Mouse (Mus musculus) thymus, adult 2 months (tissue): ENCODE data around the gene Tas2r113. TPM values are rescaled to one million over a fixed set of nuclear protein-coding genes. Genes with fewer than 3 reads are reported as not detected.
"Not testable (repeated sequence)": the region's sequence is repeated elsewhere in the genome, so short reads cannot be mapped to it uniquely, and the experiment has no call there.

ENCODE experiments used
- DNase-seq: peaks from one replicate; pipeline ENCODE4 v3.0.0; 2021
- H3K27ac ChIP-seq: fragments of 200-500 bp; 2 replicates; pipeline ENCODE4 v1.5.1; 2012; ENCODE audit warnings: low read length, control low read depth; ENCODE audit not compliant: control insufficient read depth, insufficient read depth
- H3K27me3 ChIP-seq: fragments of 200-500 bp; 2 replicates; pipeline ENCODE4 v1.6.1; 2012; ENCODE audit warnings: mild to moderate bottlenecking, low read length, moderate library complexity, mixed read lengths; ENCODE audit not compliant: control insufficient read depth, insufficient read depth
- H3K36me3 ChIP-seq: fragments of 200-500 bp; 2 replicates; pipeline ENCODE4 v1.6.1; 2012; ENCODE audit warnings: mild to moderate bottlenecking, low read length, moderate library complexity; ENCODE audit not compliant: control insufficient read depth, insufficient read depth
- H3K4me1 ChIP-seq: fragments of 200-500 bp; replicated peaks from 2 replicates; pipeline ENCODE4 v1.6.1; 2012; ENCODE audit warnings: low read length; ENCODE audit not compliant: control insufficient read depth, insufficient read depth
- H3K4me3 ChIP-seq: fragments of 200-500 bp; 2 replicates; pipeline ENCODE4 v1.5.1; 2012; ENCODE audit warnings: mild to moderate bottlenecking, low read length, control low read depth, moderate library complexity; ENCODE audit not compliant: control insufficient read depth, insufficient read depth
- CTCF ChIP-seq: fragments of 200-500 bp; IDR thresholded peaks from 2 replicates; pipeline ENCODE4 v1.5.1; 2012; ENCODE audit warnings: mild to moderate bottlenecking, control low read depth, low read length, moderate library complexity, borderline replicate concordance; ENCODE audit not compliant: control insufficient read depth, poor library complexity, insufficient read depth; ENCODE audit errors: extremely low read depth
- POLR2A ChIP-seq: fragments of 200-500 bp; IDR thresholded peaks from 2 replicates; pipeline ENCODE4 v1.6.1; 2012; ENCODE audit warnings: mild to moderate bottlenecking, low read length, control low read depth, moderate library complexity; ENCODE audit not compliant: control insufficient read depth, poor library complexity, insufficient read depth; ENCODE audit errors: extremely low read depth
- WGBS: fragments of 180-500 bp; shearing (Covaris S2); methylation state at CpG from one replicate; pipeline ENCODE4 v1.1.7; 2018; 5-methylcytosine and 5-hydroxymethylcytosine counted together
- polyA plus RNA-seq: library from polyadenylated mRNA; depleted of rRNA; stranded (reverse); fragments of >200 nt; gene quantifications from 2 replicates; pipeline ENCODE4 v1.2.3, GENCODE M21; 2012; rRNA removed

The Tas2r113 gene
- not detected in 2 replicates for polyA plus RNA-seq

DNA sequence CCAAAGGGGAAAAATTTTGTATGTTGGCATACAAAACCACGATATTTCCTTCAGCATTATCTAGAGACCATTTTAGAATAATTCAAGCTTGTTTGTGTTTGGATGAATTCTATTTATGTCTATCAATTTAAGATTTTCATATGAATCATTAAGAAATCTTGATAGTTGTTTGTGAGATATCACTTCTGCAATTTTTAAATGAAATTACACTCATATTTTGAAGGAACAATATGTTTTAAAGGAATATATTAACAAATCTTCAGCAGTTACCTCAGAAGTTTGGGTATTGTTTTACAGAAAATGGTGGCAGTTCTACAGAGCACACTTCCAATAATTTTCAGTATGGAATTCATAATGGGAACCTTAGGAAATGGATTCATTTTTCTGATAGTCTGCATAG lies at the start of gene Tas2r113:
Gene Tas2r113, plus strand, starts transcription at position 301 of the 400 bp plus-strand sequence.
- Histone ChIP-seq H3K27me3 (no peaks in the 10 kb centered on the region), H3K4me1 (no peaks in the 10 kb centered on the region), H3K4me3 (no peak within 1 kb of the TSS), H3K36me3 (no peaks in the 10 kb centered on the region), H3K27ac (no peak within 1 kb of the TSS)
- 75% methylated on average over 1 of the region's 1 CpGs for WGBS
- TF ChIP-seq POLR2A = no peak
- no peak for TF ChIP-seq CTCF
- no peak for DNase-seq

- no peak within 1 kb of the TSS for H3K4me3 ChIP-seq
- no peaks in the 10 kb centered on the region for H3K36me3 ChIP-seq
- no peak within 1 kb of the TSS for H3K27ac ChIP-seq
- no peaks in the 10 kb centered on the region for H3K4me1 ChIP-seq
- no peaks in the 10 kb centered on the region for H3K27me3 ChIP-seq
- WGBS = 93% methylated on average over 1 of the region's 1 CpGs
- TF ChIP-seq CTCF = no peak
- TF ChIP-seq POLR2A = no peak
- DNase-seq = no peak
Observed at GRCm38 (mm10) chr6:132846842-132847241, 46.0 kb upstream of the Tas2r113 start, which contains the start of gene Tas2r123. Gene Tas2r123 (plus strand): TSS chr6:132847142.

DNA sequence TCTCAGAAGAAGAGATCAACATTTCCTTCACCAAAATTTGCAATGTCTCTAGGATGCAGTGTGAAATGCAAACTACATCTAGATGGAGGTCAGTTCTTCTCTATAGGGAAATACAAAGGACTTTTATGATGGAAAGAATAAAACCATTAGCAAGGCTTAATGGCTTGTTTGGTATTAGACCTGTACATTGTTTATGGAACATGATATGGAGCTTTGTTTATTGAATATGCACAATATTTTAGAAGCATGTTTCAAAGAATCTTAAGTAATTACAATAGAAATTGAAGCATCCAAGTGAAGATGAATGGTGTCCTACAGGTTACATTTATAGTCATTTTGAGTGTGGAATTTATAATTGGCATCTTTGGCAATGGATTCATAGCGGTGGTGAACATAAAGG lies 37.7 kb upstream of the Tas2r113 start, which contains the start of gene Tas2r116:
Gene Tas2r116, plus strand, starts transcription at position 301 of the 400 bp plus-strand sequence.
- Histone ChIP-seq H3K36me3 (no peaks in the 10 kb centered on the region), H3K27me3 (no peaks in the 10 kb centered on the region), H3K4me3 (no peak within 1 kb of the TSS), H3K27ac (no peak within 1 kb of the TSS), H3K4me1 (no peaks in the 10 kb centered on the region)
- DNase-seq = no peak
- WGBS = 78% methylated on average over 1 of the region's 1 CpGs
- TF ChIP-seq POLR2A (no peak), CTCF (no peak)

DNA sequence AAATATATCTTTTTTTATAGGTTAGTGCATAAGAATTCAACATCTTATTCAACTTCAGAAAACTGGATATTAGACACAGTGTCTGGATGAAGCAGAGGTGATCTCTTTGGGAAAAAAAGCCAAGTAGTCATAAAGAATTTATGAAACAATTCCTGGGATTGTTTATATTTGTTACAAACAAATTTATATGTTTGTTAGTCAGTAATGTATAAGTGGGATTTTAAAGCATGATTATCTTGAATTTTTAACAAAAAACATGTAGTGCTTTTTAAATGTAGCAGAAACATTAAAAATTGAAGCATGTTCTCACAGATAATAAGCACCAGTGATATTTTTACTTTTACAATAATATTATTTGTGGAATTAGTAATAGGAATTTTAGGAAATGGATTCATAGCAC lies 25.1 kb upstream of the Tas2r113 start, which contains the start of gene Tas2r110:
Gene Tas2r110, plus strand, starts transcription at position 301 of the 400 bp plus-strand sequence.
- Histone ChIP-seq H3K4me1 (no peaks in the 10 kb centered on the region), H3K27ac (no peak within 1 kb of the TSS), H3K4me3 (no peak within 1 kb of the TSS), H3K27me3 (no peaks in the 10 kb centered on the region), H3K36me3 (no peaks in the 10 kb centered on the region)
- TF ChIP-seq CTCF (no peak), POLR2A (no peak)
- DNase-seq = no peak

DNA sequence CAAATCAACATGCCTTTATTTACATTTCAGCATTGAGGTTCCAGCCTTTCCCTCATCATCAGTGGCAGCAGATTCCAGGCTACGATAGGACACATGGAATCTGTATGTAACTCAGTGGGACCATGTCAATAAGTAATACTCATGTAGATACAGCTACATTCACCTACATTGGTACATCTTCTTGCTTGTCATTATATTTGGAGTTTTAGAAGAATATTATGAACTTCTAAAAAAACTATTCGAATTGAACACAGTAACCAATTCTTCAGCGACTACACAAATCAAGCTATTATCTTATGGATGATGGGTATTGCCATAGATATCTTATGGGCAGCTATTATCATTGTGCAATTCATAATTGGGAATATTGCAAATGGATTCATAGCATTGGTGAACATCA lies 16.5 kb downstream of the Tas2r113 start, which contains the start of gene Tas2r125:
Gene Tas2r125, plus strand, starts transcription at position 301 of the 400 bp plus-strand sequence.
- TF ChIP-seq CTCF (no peak), POLR2A (no peak)
- 87% methylated on average over 3 of the region's 3 CpGs for WGBS
- no peak within 1 kb of the TSS for H3K27ac ChIP-seq
- no peaks in the 10 kb centered on the region for H3K27me3 ChIP-seq
- no peak for DNase-seq
- H3K4me3 ChIP-seq = no peak within 1 kb of the TSS
- H3K4me1 ChIP-seq = no peaks in the 10 kb centered on the region
- no peaks in the 10 kb centered on the region for H3K36me3 ChIP-seq

DNA sequence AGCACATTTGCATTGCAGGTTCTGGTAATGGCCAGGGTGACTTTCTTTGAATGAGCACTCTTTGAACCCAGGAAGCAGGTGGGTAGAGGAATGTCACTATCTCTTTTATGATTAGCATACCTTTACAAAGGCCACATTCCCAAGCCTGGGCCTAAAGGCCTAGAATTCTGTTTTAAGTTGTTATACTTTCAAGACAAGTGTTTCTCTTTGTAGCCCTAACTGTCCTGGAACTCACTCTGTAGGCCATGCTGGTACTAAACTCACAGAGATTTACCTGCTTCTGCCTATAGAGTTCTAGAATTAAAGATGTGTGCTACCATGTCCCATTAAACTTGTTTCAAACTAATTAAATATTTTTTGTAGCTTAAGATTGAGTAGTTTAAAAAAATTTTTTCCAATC lies 48.6 kb downstream of the Tas2r113 start:
- H3K27ac ChIP-seq, H3K4me1 ChIP-seq, H3K27me3 ChIP-seq, DNase-seq, H3K36me3 ChIP-seq, H3K4me3 ChIP-seq: not testable (repeated sequence)

Other genes with a start within 250 kb of the Tas2r113 start
- gene A630073D07Rik, start 241.5 kb upstream of the Tas2r113 start, polyA plus RNA-seq = 0.36 TPM in 1 of 2 replicates, not detected in the other
- gene Tas2r120, start 236.1 kb upstream of the Tas2r113 start, polyA plus RNA-seq = not detected in 2 replicates
- not detected in 2 replicates for gene Tas2r121, start 192.0 kb upstream of the Tas2r113 start, polyA plus RNA-seq
- gene Tas2r122, start 181.1 kb upstream of the Tas2r113 start, polyA plus RNA-seq = not detected in 2 replicates
- gene Tas2r115, start 155.0 kb upstream of the Tas2r113 start, polyA plus RNA-seq = not detected in 2 replicates
- not detected in 2 replicates for gene Tas2r124, start 138.3 kb upstream of the Tas2r113 start, polyA plus RNA-seq
- gene Tas2r102, start 130.9 kb upstream of the Tas2r113 start, polyA plus RNA-seq = not detected in 2 replicates
- gene Tas2r136, start 114.8 kb upstream of the Tas2r113 start, polyA plus RNA-seq = not detected in 2 replicates
- gene Tas2r117, start 90.2 kb upstream of the Tas2r113 start, polyA plus RNA-seq = 0.11 TPM in 1 of 2 replicates, not detected in the other
- gene Tas2r123, start 45.9 kb upstream of the Tas2r113 start, polyA plus RNA-seq = not detected in 2 replicates
- not detected in 2 replicates for gene Tas2r116, start 37.6 kb upstream of the Tas2r113 start, polyA plus RNA-seq
- not detected in 2 replicates for gene Tas2r110, start 25.0 kb upstream of the Tas2r113 start, polyA plus RNA-seq
- not detected in 2 replicates for gene Tas2r125, start 16.6 kb downstream of the Tas2r113 start, polyA plus RNA-seq
- gene Tas2r129, start 58.1 kb downstream of the Tas2r113 start, polyA plus RNA-seq = not detected in 2 replicates
- gene Tas2r131, start 64.9 kb downstream of the Tas2r113 start, polyA plus RNA-seq = not detected in 2 replicates
- not detected in 2 replicates for gene Tas2r109, start 88.0 kb downstream of the Tas2r113 start, polyA plus RNA-seq
- not detected in 2 replicates for gene Tas2r103, start 144.1 kb downstream of the Tas2r113 start, polyA plus RNA-seq
- not detected in 2 replicates for gene Tas2r140, start 162.8 kb downstream of the Tas2r113 start, polyA plus RNA-seq
- 39.1 and 51.8 TPM in 2 replicates for gene Smim10l1, start 211.9 kb downstream of the Tas2r113 start, polyA plus RNA-seq